34 mouse cellular contexts compared by ENCODE assay signal in genomic region chr2:77157546-77157945, GRCm38 (mm10).
"Had no signal": no experiment of that assay in that cellular context is flagged by ENCODE, and none has a peak within 500 bp of the region (broad histone marks: within the 10 kb centered on the region; RNA-seq: fewer than 3 reads in every experiment).

No protein-coding gene starts in this region.

- H3K9ac ChIP-seq: heart, embryonic 12.5 days; heart, embryonic 13.5 days; heart, embryonic 15.5 days; hindbrain, embryonic 12.5 days; hindbrain, embryonic 13.5 days; hindbrain, embryonic 14.5 days; hindbrain, embryonic 15.5 days; intestine, embryonic 15.5 days; kidney, embryonic 15.5 days had no signal

- H3K9me3 ChIP-seq: heart, embryonic 10.5 days; heart, embryonic 15.5 days; hindbrain, embryonic 12.5 days; hindbrain, embryonic 13.5 days; hindbrain, embryonic 15.5 days; intestine, embryonic 15.5 days; kidney, embryonic 15.5 days had no signal

- H3K36me3 ChIP-seq: hindbrain, embryonic 10.5 days; hindbrain, embryonic 12.5 days; hindbrain, embryonic 13.5 days; hindbrain, embryonic 15.5 days; intestine, embryonic 15.5 days; kidney, embryonic 15.5 days had no signal

- H3K4me2 ChIP-seq: heart, embryonic 11.5 days; heart, embryonic 12.5 days; heart, embryonic 13.5 days; heart, embryonic 15.5 days; hindbrain, embryonic 12.5 days; hindbrain, embryonic 13.5 days; hindbrain, embryonic 14.5 days; hindbrain, embryonic 15.5 days; intestine, embryonic 15.5 days; kidney, embryonic 15.5 days had no signal

- ATAC-seq: hindbrain, embryonic 16.5 days; hindbrain, postnatal 0 days; inflammation-experienced regulatory T-cells, adult 6 months; intestine, embryonic 15.5 days; intestine, embryonic 16.5 days; intestine, postnatal 0 days had no signal

- H3K4me3 ChIP-seq: heart, embryonic 10.5 days; heart, embryonic 12.5 days; heart, embryonic 13.5 days; heart, embryonic 15.5 days; hindbrain, embryonic 10.5 days; hindbrain, embryonic 12.5 days; hindbrain, embryonic 13.5 days; hindbrain, embryonic 15.5 days; intestine, embryonic 15.5 days; kidney, embryonic 15.5 days; layer of hippocampus, adult 2 months had no signal

- H3K27me3 ChIP-seq: heart, embryonic 12.5 days; heart, embryonic 13.5 days; heart, embryonic 15.5 days; hindbrain, embryonic 12.5 days; hindbrain, embryonic 13.5 days; hindbrain, embryonic 15.5 days; intestine, embryonic 15.5 days; kidney, embryonic 15.5 days had no signal

- H3K27ac ChIP-seq: heart, embryonic 10.5 days; heart, embryonic 13.5 days; heart, embryonic 15.5 days; hindbrain, embryonic 10.5 days; hindbrain, embryonic 12.5 days; hindbrain, embryonic 13.5 days; hindbrain, embryonic 14.5 days; hindbrain, embryonic 15.5 days; hindbrain, postnatal 0 days; intestine, embryonic 15.5 days; kidney, embryonic 15.5 days; kidney, postnatal 0 days; layer of hippocampus, adult 2 months had no signal

- DNase-seq: heart, postnatal 10 days; heart, postnatal 14 days; heart, postnatal 36 days; kidney, adult 11 months; kidney, adult 18-20 months; kidney, adult 2 months; kidney, adult 8-10 months; kidney, adult 9 months; kidney, postnatal 10 days; kidney, postnatal 14 days; kidney, postnatal 25 days; kidney, postnatal 36 days; kidney, postnatal 4 days; layer of hippocampus, adult 9-11 months; layer of hippocampus, postnatal 36 days had no signal

- H3K4me1 ChIP-seq: hindbrain, embryonic 10.5 days; hindbrain, embryonic 12.5 days; hindbrain, embryonic 13.5 days; hindbrain, embryonic 15.5 days; intestine, embryonic 15.5 days had no signal
